Mouse (Mus musculus) cerebellum, adult 11 months (tissue): Measurements from ENCODE around the gene Krtdap.
"Not testable (repeated sequence)": the region's sequence is repeated elsewhere in the genome, so short reads cannot be mapped to it uniquely, and the experiment has no call there.

Experiments
- DNase-seq: peaks from one replicate; pipeline ENCODE4 v3.0.0; 2022

Gene Krtdap

DNA sequence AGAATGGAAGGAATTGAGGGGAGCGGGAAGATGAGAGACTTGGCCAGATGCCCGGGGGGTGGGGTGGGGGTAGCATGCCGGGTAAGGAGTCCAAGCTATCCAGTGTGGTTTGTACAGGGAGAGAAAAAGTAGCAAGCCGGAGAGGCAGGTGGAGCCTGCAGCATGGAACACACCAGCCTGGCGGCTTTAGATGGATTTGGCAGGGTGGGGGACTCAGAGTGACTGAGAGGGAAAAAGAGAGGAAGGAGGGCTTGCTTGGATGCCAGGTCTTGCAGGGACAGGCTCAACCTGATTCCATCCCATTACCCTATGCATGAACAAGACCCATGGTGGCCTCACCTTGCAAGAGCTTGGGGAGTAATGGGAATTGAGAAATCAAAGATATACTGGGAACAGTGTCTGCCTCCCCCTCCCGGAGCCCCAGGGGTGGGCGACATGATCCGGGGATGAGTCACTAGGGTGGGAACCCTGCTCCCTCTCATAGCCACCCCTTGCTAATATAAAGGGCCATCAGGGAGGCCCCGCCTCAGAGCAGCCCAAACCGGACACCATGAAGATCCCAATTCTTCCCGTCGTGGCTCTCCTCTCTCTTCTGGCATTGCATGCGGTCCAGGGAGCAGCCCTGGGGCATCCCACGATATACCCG, at the start of gene Krtdap:
TSS of gene Krtdap (plus strand) at position 520 of the 646 bp plus-strand sequence.
- no peak for DNase-seq

DNA sequence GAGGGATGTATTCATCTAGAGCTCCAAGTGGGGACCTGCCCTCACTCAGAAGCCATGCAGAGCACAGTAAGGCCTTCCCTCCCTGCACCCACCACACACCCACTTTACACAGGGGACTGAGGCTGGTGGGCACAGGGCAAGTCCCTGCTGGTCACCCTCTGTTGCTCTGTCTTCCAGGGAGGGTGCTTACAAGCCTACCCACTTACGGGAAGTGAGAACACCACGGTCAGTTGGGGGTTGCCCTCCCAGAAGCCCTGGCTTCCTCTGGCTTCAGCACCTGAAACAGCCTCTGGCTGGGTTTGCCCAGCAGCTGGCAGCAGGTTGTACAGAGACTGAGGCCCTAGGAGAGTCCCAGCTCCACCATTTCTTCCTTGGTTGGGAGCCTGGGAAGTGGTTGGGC, 45.1 kb upstream of the Krtdap start:
- not testable (repeated sequence) for DNase-seq

DNA sequence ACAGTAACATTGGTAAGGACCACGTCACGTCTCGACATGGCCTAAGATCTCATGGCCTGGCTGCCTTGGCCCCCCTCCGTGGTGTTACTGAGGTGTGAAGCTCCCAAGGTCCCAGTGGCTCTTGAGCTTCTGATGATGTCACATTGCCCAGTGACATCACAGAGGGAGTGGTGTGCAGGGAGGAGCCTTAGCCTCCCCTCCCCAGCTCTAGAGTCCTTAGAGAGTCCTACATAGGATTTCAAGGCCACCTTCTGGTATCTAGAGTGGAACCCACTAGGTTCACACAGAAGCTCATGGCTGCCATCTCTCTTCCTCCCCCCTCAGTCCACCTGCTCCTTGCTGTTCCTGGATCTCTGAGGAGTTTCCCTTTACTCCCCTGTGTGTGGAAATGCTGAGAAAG, 44.1 kb upstream of the Krtdap start, which contains the start of gene Gapdhs:
TSS of gene Gapdhs (minus strand) at position 65 of the 400 bp plus-strand sequence.
- not testable (repeated sequence) for DNase-seq

DNA sequence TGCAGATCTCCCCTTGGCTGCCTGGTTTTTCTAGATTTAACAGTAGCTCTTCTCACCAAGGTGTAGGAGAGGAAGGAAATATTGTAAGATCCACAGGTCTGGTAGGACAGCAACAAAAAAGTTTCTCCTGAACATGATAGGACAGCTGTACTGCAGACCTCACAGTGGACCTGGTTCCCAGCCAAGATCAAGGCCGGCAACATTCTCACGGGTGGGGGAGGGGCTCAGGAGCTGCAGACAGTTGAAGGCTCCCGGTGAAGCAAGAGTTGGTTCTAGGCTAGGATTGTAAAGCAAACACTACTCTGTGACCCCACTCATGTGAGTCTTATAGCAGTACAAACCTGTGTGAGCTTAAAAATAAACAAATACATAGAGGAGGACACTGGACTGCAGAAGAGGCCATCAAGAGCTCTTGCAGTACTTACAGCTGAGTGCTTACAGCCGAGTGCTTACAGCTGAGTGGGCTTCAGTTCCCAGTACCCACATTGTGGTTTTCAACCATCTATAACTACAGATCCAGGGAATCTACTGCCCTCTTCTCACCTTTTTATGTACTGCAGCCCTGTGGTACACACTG, 43.6 kb upstream of the Krtdap start:
- DNase-seq: no peak

DNA sequence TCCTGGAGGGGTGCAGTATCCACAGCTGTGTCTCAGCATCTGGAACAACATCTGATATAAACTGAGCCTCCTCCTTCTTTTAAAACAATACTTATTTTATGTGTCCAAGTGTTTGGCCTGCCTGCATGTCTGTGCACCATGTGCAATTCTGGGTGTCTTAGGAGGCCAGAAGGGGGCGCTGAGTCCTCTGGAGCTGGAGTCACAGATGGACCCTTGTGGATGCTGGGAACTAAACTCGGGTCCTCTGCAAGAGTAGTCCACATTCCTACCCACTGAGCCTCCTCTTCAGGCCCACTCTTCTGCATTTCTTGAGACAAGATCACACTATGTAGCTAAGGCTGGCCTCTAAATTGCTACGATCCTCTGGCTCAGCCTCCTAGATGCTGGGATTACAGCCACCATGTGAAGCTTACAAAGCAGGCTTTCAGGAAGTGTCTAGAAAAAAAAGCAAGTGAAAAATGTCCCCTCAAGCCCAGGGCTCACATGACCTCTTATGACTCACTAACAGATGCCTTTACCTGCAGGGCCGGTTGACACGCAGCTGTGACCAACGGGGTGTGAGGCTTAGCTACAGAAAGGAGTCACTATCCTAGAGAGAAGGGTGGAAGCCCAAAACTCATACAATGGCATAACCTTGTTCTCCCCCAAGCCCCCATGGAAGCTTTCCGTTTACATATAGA, 40.0 kb upstream of the Krtdap start:
- DNase-seq: no peak

DNA sequence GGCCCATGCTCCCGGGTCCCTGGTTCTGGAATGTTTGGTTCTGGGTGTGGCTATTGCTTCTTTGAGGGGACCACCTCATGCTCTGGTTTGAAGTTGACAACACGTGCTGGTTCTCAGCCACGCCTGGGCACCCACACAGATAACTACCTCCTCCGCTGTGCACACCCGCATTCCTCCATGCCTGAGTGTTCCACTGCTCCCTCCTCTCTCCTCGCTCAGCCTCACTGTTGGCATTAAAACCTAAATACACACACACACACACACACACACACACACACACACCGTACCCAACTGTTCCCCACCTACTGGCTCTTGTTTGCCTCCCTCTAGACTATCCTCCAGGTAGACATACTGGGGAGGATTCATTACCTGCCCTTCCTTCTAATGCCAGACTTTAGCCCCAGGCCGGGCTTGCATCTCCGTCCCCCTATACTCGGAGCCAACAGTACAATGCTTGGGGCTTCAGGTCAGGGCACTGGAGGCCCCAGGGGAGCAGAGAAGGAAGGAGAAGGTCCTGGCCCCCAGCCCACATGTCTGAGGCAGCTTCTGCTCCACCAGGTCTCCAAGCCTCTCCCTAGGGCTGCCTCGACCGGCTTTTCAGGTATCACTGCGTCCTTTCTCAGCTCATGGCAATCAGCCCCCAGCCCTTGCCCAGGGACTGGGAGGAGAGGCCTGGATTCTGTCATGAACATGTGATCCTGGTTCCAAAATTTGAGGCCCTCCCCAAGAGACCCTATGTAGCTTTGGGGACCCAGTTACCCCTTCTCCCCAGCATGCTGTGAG, 37.7 kb upstream of the Krtdap start:
- DNase-seq: no peak

GRCm38 (mm10) chr7:30751086-30751669, 36.5 kb upstream of the Krtdap start, which contains the start of gene Sbsn:
Sbsn (plus strand) TSS chr7:30751471.
- no peak for DNase-seq

DNA sequence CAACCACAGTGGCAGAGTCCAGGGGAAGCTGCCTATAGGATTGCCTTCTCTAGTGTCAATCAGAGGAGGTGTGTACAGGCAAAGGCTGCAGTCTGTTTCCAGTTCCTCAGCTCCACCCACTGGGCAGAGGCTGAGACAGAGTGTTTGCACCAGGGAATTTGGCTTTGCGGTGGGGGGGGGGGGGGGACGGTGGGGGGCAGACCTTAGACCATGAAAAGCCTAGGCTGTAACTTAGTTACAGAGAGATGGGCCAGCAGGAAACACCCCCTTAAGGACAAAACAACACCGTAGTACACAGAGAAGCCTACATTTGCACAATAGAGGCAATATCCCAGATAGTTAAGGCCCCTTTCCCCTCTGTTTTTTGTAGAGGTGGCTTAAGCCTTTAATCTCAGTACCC, 30.7 kb upstream of the Krtdap start:
- no peak for DNase-seq

DNA sequence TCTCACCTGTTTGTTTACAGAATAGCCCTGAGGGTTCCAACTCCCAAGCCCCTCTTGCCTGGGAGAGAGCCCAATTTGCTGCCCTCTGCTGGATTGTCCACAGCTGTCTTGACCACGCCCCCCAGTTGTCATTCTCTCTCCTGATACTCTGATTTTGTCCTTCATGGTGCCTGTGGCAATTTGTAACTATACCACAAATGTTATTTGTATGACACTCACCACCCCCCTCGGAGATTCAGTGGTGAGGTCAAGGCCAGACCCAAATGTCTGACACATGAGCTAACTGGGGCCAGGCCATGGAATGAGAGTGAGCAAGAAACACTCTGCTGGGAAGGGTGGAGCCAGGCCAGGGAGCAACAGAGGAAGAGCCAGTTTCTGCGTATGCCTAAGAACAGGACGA, 28.8 kb upstream of the Krtdap start:
- DNase-seq: no peak

DNA sequence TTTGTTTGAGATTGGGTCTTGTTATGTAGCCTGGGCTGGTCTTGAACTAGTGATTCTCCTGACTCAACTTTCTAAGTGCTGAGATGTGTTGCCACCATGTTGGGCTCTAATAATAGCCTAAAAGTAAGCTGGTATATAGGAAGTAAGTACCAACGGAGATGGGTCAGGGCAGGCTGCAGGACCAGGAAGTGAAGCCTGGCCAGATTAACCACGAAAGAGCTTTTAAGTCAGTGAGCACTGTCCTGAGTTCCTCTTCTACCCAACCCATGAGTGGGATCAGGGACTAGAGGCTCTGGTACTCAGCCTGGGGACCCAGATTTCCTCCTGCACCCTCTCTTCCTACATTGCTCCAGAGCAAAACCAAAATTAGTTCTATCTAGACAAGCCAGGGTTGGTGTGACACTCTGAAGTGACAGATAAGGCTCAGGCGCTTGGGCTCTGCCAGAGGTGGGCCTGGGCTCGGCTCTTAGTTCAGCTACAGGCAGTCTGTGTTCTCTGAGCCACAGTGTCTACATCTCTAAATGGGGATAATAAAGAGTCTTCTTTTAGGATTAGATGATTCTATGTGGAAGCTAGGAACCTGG, 25.8 kb upstream of the Krtdap start:
- DNase-seq: no peak

GRCm38 (mm10) chr7:30763456-30763855, 24.2 kb upstream of the Krtdap start, which contains the start of gene Dmkn:
Dmkn (plus strand) TSS chr7:30763756.
- DNase-seq: no peak

DNA sequence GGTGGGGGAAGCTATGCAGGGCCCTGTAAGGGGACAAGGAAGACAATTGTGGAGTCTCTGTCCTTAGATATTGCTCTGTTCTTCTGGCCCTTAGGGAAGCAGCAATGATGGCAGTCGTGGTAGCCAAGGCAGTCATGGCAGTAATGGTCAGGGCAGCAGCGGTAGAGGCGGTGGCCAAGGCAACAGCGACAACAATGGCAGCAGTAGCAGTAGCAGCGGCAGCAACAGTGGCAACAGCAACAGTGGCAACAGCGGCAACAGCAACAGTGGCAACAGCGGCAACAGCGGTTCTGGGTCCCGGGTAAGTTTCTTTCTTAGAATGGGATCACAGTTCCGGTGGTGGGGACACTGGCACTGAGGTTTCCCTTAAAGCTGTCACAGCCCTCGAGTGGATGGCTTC, 22.5 kb upstream of the Krtdap start:
- no peak for DNase-seq

- no peak for DNase-seq
Observed at GRCm38 (mm10) chr7:30766408-30766807, 21.3 kb upstream of the Krtdap start.

- no peak for DNase-seq
Observed at GRCm38 (mm10) chr7:30769236-30769635, 18.5 kb upstream of the Krtdap start.

- no peak for DNase-seq
Observed at GRCm38 (mm10) chr7:30776104-30776503, 11.6 kb upstream of the Krtdap start.

DNA sequence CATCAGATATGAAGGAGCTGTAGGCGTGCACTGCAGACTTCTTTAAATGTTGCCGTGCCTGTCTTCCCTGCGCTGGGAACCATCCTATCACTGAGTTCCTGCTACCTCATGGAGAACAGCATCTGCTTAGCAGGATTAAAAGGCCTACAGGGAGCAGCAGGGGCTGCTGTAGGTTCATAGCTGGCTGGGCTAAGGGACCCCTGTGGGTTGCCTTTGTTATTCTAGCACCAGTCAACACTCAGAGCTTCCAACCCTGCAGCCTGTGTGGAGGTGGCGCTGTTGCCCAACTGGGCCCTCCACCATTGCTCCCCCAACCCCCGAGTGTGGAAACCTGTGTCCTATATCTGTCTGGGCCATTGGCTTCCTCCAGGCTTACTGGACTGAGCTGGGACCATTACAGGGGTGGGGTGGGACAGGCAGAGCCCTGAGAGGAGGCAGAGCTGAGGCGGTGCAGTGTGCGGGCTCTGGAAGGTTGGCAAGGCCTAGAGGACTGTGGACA, 10.6 kb upstream of the Krtdap start:
- no peak for DNase-seq

- no peak for DNase-seq
Observed at GRCm38 (mm10) chr7:30777911-30778310, 9.8 kb upstream of the Krtdap start.

- no peak for DNase-seq
Observed at GRCm38 (mm10) chr7:30781792-30782191, 5.9 kb upstream of the Krtdap start.

- no peak for DNase-seq
Observed at GRCm38 (mm10) chr7:30782658-30783057, 5.0 kb upstream of the Krtdap start.

GRCm38 (mm10) chr7:30785154-30785553, 2.5 kb upstream of the Krtdap start:
- no peak for DNase-seq

- DNase-seq: no peak
Observed at GRCm38 (mm10) chr7:30785721-30786546, 1.8 kb upstream of the Krtdap start.
